Mouse (Mus musculus) heart, postnatal 0 days (tissue): ENCODE results near the gene Dapk3.

Source experiments
- CTCF ChIP-seq: IDR thresholded peaks from 2 replicates; pipeline ENCODE4 v1.5.1; 2016; ENCODE audit warnings: antibody characterized with exemption, control low read depth, low read depth
- EP300 ChIP-seq: IDR thresholded peaks from 2 replicates; pipeline ENCODE4 v1.6.1; 2016; ENCODE audit warnings: antibody characterized with exemption, low read depth

GRCm38 (mm10) chr10:81154736-81155135 is 28.1 kb upstream of the Dapk3 start:
- TF ChIP-seq CTCF (no peak), EP300 (no peak)
